Mouse (Mus musculus) thymus, postnatal 14 days (tissue): Measurements from ENCODE around the gene Speg.

Experiments used
- DNase-seq: peaks from one replicate; pipeline ENCODE4 v3.0.0; 2021

Speg gene

GRCm38 (mm10) chr1:75374950-75375936 is at the start of gene Speg:
TSS of gene Speg (plus strand) at chr1:75375297.
- no peak for DNase-seq

- no peak for DNase-seq
These were observed 47.6 kb upstream of the Speg start for GRCm38 (mm10) chr1:75327461-75327860.

GRCm38 (mm10) chr1:75331271-75331670 is 43.8 kb upstream of the Speg start:
- DNase-seq, result no peak

GRCm38 (mm10) chr1:75336461-75336860 is 38.6 kb upstream of the Speg start:
- no peak for DNase-seq

- DNase-seq, result no peak
These were observed 38.0 kb upstream of the Speg start for GRCm38 (mm10) chr1:75337097-75337496.

- no peak for DNase-seq
These were observed 36.9 kb upstream of the Speg start for GRCm38 (mm10) chr1:75338091-75338694.

GRCm38 (mm10) chr1:75339337-75339736 is 35.8 kb upstream of the Speg start:
- DNase-seq, result no peak

- no peak for DNase-seq
These were observed 34.6 kb upstream of the Speg start for GRCm38 (mm10) chr1:75340519-75340918.

- peak; percentile 30 for DNase-seq
These were observed 32.2 kb upstream of the Speg start for GRCm38 (mm10) chr1:75342874-75343416.

GRCm38 (mm10) chr1:75344291-75345035 is 30.6 kb upstream of the Speg start:
- no peak for DNase-seq

GRCm38 (mm10) chr1:75345036-75345935 is 29.8 kb upstream of the Speg start:
- no peak for DNase-seq

GRCm38 (mm10) chr1:75347279-75347678 is 27.8 kb upstream of the Speg start:
- DNase-seq, result no peak

- no peak for DNase-seq
These were observed 25.8 kb upstream of the Speg start for GRCm38 (mm10) chr1:75349275-75349674.

GRCm38 (mm10) chr1:75357261-75357660 is 17.8 kb upstream of the Speg start:
- DNase-seq, result no peak

GRCm38 (mm10) chr1:75358009-75358408 is 17.1 kb upstream of the Speg start:
- no peak for DNase-seq

GRCm38 (mm10) chr1:75359346-75359745 is 15.8 kb upstream of the Speg start:
- no peak for DNase-seq

GRCm38 (mm10) chr1:75360112-75361031 is 14.7 kb upstream of the Speg start, which contains the start of gene Des:
TSS of gene Des (plus strand) at chr1:75360329.
- DNase-seq, result no peak

- DNase-seq, result no peak
These were observed 14.0 kb upstream of the Speg start for GRCm38 (mm10) chr1:75361123-75361522.

- DNase-seq, result no peak
These were observed 13.3 kb upstream of the Speg start for GRCm38 (mm10) chr1:75361750-75362149.

- DNase-seq, result no peak
These were observed 11.2 kb upstream of the Speg start for GRCm38 (mm10) chr1:75363868-75364267.
